ENCODE assay signal across 10 mouse cellular contexts in the genomic region with DNA sequence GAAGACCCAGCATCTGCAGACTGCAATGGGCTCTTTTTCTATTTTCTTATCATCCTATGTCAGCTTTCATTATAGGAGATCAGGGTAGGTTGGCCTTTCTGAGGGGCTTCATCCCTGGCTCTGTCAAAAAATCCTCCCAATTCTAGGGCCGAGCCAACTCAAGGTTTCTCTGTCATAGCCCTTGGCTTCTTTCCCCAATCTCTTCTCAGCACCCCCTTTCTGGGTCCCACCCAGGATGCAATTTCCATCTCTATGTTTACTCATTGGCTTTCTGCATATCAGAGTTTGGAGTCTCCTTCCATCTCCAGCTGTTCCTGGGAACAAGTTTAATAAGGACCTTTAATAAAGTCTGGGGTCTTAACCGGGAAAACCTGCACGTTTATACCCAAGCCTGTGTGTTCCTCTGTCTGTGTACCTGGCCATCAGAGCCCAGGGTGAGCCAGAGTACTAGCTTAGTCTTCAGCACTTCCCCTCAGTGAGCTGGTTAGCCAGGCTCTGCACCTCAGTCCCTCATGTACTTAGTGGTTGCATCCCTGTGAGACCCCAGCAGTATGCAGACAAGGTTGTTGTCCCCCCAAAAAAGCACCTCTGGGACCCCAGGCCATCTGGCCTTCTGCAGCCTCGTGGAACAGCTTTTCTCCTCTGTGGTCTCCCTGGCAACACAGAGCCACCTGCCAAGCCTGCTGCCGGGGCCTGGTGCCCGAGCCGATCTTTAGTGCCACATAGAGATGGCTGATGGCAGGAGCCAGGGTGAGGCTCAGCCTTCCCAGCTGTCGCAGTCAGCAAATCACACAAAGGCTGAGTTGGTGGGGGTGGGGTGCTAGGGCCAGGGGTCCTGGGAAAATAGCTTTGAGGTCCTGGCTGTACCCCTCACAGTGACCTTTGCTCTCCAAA. TPM values are rescaled to one million over a fixed set of nuclear protein-coding genes. Genes with fewer than 3 reads are reported as not detected.
DNase-seq lines count a peak whose midpoint lies in the region; ATAC-seq and TF ChIP-seq lines count a peak whose summit lies in the region.
"Had no signal": no experiment of that assay in that cellular context is flagged by ENCODE, and none has a peak within 500 bp of the region (broad histone marks: within the 10 kb centered on the region; RNA-seq: fewer than 3 reads in every experiment).

No protein-coding gene starts in this region.

- no peaks in the 10 kb centered on the region for H3K36me3 ChIP-seq in hindbrain, embryonic 11.5 days (ENCODE audit: control insufficient read depth, insufficient read depth, low read length)
- H3K36me3 ChIP-seq in midbrain, embryonic 13.5 days, result no peaks in the 10 kb centered on the region
- H3K36me3 ChIP-seq: lung, embryonic 15.5 days had no signal

- H3K9ac ChIP-seq in hindbrain, embryonic 11.5 days (ENCODE audit: low read depth, low read length), result no peak overlapping the region
- no peak overlapping the region for H3K9ac ChIP-seq in midbrain, embryonic 13.5 days (replicated peaks)
- H3K9ac ChIP-seq: lung, embryonic 15.5 days had no signal

- no peak for TF ChIP-seq POLR2A in cerebellum, adult 2 months (IDR thresholded peaks at IDR 0.05; ENCODE audit: borderline replicate concordance, insufficient read depth, low read length)

- H3K9me3 ChIP-seq in hindbrain, embryonic 11.5 days (ENCODE audit: control insufficient read depth, low read length), result no peaks in the 10 kb centered on the region
- H3K9me3 ChIP-seq in midbrain, embryonic 13.5 days, result no peaks in the 10 kb centered on the region
- H3K9me3 ChIP-seq: lung, embryonic 15.5 days had no signal

- WGBS in cerebellum, adult 2 months, result 25% methylated on average over 8 of the region's 8 CpGs
- WGBS in hindbrain, embryonic 11.5 days, result 47% methylated on average over 8 of the region's 8 CpGs
- 33% methylated on average over 8 of the region's 8 CpGs for WGBS in midbrain, embryonic 13.5 days

- peak; percentile 67 to 72 for DNase-seq in cerebellum, adult 2 months
- DNase-seq in hindbrain, embryonic 11.5 days (ENCODE audit: low spot score), result peak; percentile 60
- no peak for DNase-seq in spleen, adult 12 weeks (ENCODE audit: low spot score)
- no peak for DNase-seq in heart, postnatal 14 days
- DNase-seq: gastrocnemius, postnatal 10 days had no signal

- no peak overlapping the region for H3K4me3 ChIP-seq in cerebellum, adult 2 months (replicated peaks; ENCODE audit: insufficient read depth, low read depth, low read length)
- H3K4me3 ChIP-seq in hindbrain, embryonic 11.5 days (ENCODE audit: low read depth, low read length), result no peak overlapping the region
- H3K4me3 ChIP-seq in midbrain, embryonic 13.5 days (replicated peaks), result no peak overlapping the region
- H3K4me3 ChIP-seq: lung, embryonic 15.5 days had no signal

- intact Hi-C loops in heart, postnatal 14 days (cut with DNase I), result loop anchor here (5.0 kb wide), 1 partner anchor 33 kb away; no protein-coding TSS in a partner anchor

- no peak overlapping the region for H3K27ac ChIP-seq in cerebellum, adult 2 months (ENCODE audit: insufficient read depth, low read length)
- H3K27ac ChIP-seq in hindbrain, embryonic 11.5 days (ENCODE audit: low read depth, low read length), result peak overlapping the region; percentile 13; the same call in 1 of the 2 replicates
- peak overlapping the region; percentile 77 for H3K27ac ChIP-seq in midbrain, embryonic 13.5 days
- H3K27ac ChIP-seq: lung, embryonic 15.5 days had no signal

- no peaks in the 10 kb centered on the region for H3K27me3 ChIP-seq in cerebellum, adult 2 months (ENCODE audit: control insufficient read depth, insufficient read depth, low read length)
- H3K27me3 ChIP-seq in hindbrain, embryonic 11.5 days (ENCODE audit: control insufficient read depth, insufficient read depth, low read length), result no peaks in the 10 kb centered on the region
- H3K27me3 ChIP-seq in midbrain, embryonic 13.5 days, result no peaks in the 10 kb centered on the region

- no peak for TF ChIP-seq CTCF in cerebellum, adult 2 months (IDR thresholded peaks at IDR 0.05; ENCODE audit: borderline replicate concordance, insufficient read depth, low read depth, low read length)

- H3K4me1 ChIP-seq in cerebellum, adult 2 months (ENCODE audit: control insufficient read depth, insufficient read depth, low read length), result peaks cover 10% of the 10 kb centered on the region
- peaks cover 12% of the 10 kb centered on the region; the same call in 1 of the 2 replicates for H3K4me1 ChIP-seq in hindbrain, embryonic 11.5 days (replicated peaks; ENCODE audit: control insufficient read depth, insufficient read depth, low read length)
- H3K4me1 ChIP-seq in midbrain, embryonic 13.5 days (replicated peaks), result peaks cover 35% of the 10 kb centered on the region
- H3K4me1 ChIP-seq: lung, embryonic 15.5 days had no signal

- H3K4me2 ChIP-seq in hindbrain, embryonic 11.5 days (replicated peaks; ENCODE audit: low read depth, low read length), result no peak overlapping the region
- H3K4me2 ChIP-seq in midbrain, embryonic 13.5 days (replicated peaks), result no peak overlapping the region
- H3K4me2 ChIP-seq: lung, embryonic 15.5 days had no signal

- ATAC-seq in cerebellum, adult (ENCODE audit: insufficient number of reproducible peaks, low FRiP score, low TSS enrichment), result peak; percentile 77
- peak; percentile 72 for ATAC-seq in hindbrain, embryonic 11.5 days (ENCODE audit: low FRiP score)
- peak; percentile 83 for ATAC-seq in midbrain, embryonic 13.5 days
- ATAC-seq in megakaryocyte-erythroid progenitor cell, adult 5-6 weeks (replicated peaks; ENCODE audit: low FRiP score, low TSS enrichment, poor library complexity, severe bottlenecking), result no peak

RNA-seq across cellular contexts. Expression of gene Adcyap1r1, which starts 16.3 kb away (rescaled TPM):
- polyA plus RNA-seq in cerebellum, adult 2 months (2012; rRNA removed), result 71.6 and 77.6 TPM in 2 replicates
- polyA plus RNA-seq in hindbrain, embryonic 11.5 days (2014; fragmentation: Nextera tagmentation; extraction: Ambion mirVana), result 21.1 and 21.6 TPM in 2 replicates
- 31.3 and 33.5 TPM in 2 replicates for polyA plus RNA-seq in midbrain, embryonic 13.5 days (2015; fragmentation: Nextera tagmentation; extraction: Ambion mirVana)
- total RNA-seq in megakaryocyte-erythroid progenitor cell, adult 5-6 weeks (2014; fragmentation: Nextera tagmentation), result not detected in 2 replicates
- total RNA-seq in megakaryocyte-erythroid progenitor cell, adult 5-6 weeks (2017), result not detected in 2 replicates
- total RNA-seq in heart, postnatal 14 days (2021), result 1 to 10 TPM; 5.5 to 6.2 TPM

RNA-seq across cellular contexts. Expression of gene Ghrhr, which starts 59.4 kb away (rescaled TPM):
- polyA plus RNA-seq in cerebellum, adult 2 months (2012; rRNA removed), result not detected in 2 replicates
- polyA plus RNA-seq in hindbrain, embryonic 11.5 days (2014; fragmentation: Nextera tagmentation; extraction: Ambion mirVana), result not detected in 2 replicates
- polyA plus RNA-seq in midbrain, embryonic 13.5 days (2015; fragmentation: Nextera tagmentation; extraction: Ambion mirVana), result not detected in 2 replicates
- total RNA-seq in megakaryocyte-erythroid progenitor cell, adult 5-6 weeks (2014; fragmentation: Nextera tagmentation), result not detected in 2 replicates
- total RNA-seq in megakaryocyte-erythroid progenitor cell, adult 5-6 weeks (2017), result not detected in 2 replicates
- not detected for total RNA-seq in heart, postnatal 14 days (2021)
- total RNA-seq: gastrocnemius, postnatal 10 days; layer of hippocampus, adult 18-20 months had no signal

Comparison
In these comparisons a context has a peak if more than half of its experiments do, and no peak if none do; other contexts are left out.
1. DNase-seq: peak in cerebellum, adult 2 months (2 of 2) and hindbrain, embryonic 11.5 days (single experiment); none in spleen, adult 12 weeks (single experiment) and heart, postnatal 14 days (0 of 2).